Mouse (Mus musculus): ENCODE results near the gene Otulin.
A peak's percentile ranks its signal among the peaks of the same experiment; 100 is the strongest.

DNA sequence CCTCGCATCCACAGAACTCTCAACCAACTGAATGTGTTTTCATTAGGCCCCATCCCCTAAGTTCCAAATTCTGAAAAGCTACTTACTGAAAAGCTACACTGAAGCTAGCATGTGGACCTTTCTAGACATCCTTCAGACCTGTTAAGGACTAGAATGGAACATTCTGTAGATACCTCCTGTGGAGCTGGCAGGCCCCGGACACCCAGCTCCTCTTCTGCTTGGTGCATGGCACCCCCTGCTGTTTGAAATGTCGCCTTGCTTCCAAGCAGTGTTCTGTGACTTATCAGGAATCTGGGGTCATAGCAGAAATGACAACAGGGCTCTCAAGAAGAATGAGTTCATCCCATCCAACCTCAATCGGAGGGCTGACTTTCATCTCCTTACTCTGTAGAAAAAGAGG lies 47.5 kb downstream of the Otulin start:
- TF ChIP-seq POLR2A (IDR thresholded peaks at IDR 0.05; ENCODE audit: insufficient read depth, low read depth, low read length) (no peak), CTCF (IDR thresholded peaks at IDR 0.05; ENCODE audit: insufficient read depth, low read depth, low read length) (peak; percentile 69)
